Mouse (Mus musculus): ENCODE data around the gene Kcnn1.

- TF ChIP-seq CTCF (IDR thresholded peaks at IDR 0.05; ENCODE audit: low read depth) (peak; percentile 98), EP300 (optimal IDR thresholded peaks at IDR 0.05) (no peak)
Observed at GRCm38 (mm10) chr8:70844523-70844922, 18.5 kb downstream of the Kcnn1 start.

All from stomach, postnatal 0 days (tissue).